9 mouse cellular contexts compared by ENCODE assay signal in the genomic region with DNA sequence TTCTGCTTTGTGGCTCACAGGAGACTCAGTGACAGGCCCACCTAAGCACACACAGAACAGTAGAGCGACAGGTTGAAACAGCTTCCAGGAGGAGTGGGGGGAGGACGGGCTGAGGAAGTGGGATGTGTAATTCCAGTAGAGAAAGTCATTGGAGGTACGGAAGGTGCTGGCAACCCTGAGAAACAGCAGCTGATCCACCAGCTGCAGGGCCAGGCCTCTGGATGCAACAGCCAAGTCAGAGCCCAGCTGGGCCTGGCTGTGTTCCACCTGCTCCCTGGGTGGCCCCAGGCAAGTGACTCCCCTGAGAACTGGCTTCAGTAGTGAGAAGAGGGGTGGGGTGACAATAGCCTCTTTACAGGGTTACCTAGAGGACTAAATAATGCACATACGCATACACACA. TPM values are rescaled to one million over a fixed set of nuclear protein-coding genes. Genes with fewer than 3 reads are reported as not detected.
DNase-seq lines count a peak whose midpoint lies in the region; ATAC-seq lines count a peak whose summit lies in the region.
"Had no signal": no experiment of that assay in that cellular context is flagged by ENCODE, and none has a peak within 500 bp of the region (broad histone marks: within the 10 kb centered on the region; RNA-seq: fewer than 3 reads in every experiment).

No protein-coding gene starts in this region.

- no peaks in the 10 kb centered on the region for H3K36me3 ChIP-seq in midbrain, embryonic 11.5 days (ENCODE audit: control insufficient read depth, insufficient read depth, low read length)

- no peaks in the 10 kb centered on the region for H3K9me3 ChIP-seq in midbrain, embryonic 11.5 days (ENCODE audit: control insufficient read depth, low read length)

- peak; percentile 18 for DNase-seq in embryo, embryonic 11 days
- DNase-seq in embryo, embryonic 9.5 days (ENCODE audit: extremely low spot score), result no peak
- peak; percentile 25 for DNase-seq in ovary, postnatal 36 days (ENCODE audit: low spot score)
- DNase-seq in ovary, adult 18-20 months (ENCODE audit: low spot score), result no peak
- DNase-seq in heart, postnatal 4 days, result peak; percentile 72
- peak; percentile 8 to 29 for DNase-seq in right cerebral cortex, adult 2 months (ENCODE audit: low spot score in 2 of 2)
- no peak for DNase-seq in midbrain, embryonic 11.5 days (ENCODE audit: low spot score, missing footprints)
- no peak for DNase-seq in natural killer cell, adult 2 months (ENCODE audit: low spot score in 2 of 2)

- no peaks in the 10 kb centered on the region for H3K4me1 ChIP-seq in midbrain, embryonic 11.5 days (ENCODE audit: control insufficient read depth, insufficient read depth, low read length)

- 90% methylated on average over 4 of the region's 4 CpGs for WGBS in midbrain, embryonic 11.5 days

- no peak overlapping the region for H3K4me2 ChIP-seq in midbrain, embryonic 11.5 days

- no peak for ATAC-seq in midbrain, embryonic 11.5 days (ENCODE audit: low FRiP score)

- H3K27ac ChIP-seq in midbrain, embryonic 11.5 days (ENCODE audit: low read depth, low read length), result no peak overlapping the region

- no peaks in the 10 kb centered on the region for H3K27me3 ChIP-seq in midbrain, embryonic 11.5 days (ENCODE audit: control insufficient read depth, insufficient read depth, low read length)

- no peak overlapping the region for H3K4me3 ChIP-seq in midbrain, embryonic 11.5 days (ENCODE audit: low read depth, low read length)

- no peak overlapping the region for H3K9ac ChIP-seq in midbrain, embryonic 11.5 days (ENCODE audit: low read length)

RNA-seq across cellular contexts. Expression of a gene that starts 27.8 kb away (rescaled TPM):
- total RNA-seq in heart, postnatal 4 days (2021), result not detected
- polyA plus RNA-seq in midbrain, embryonic 11.5 days (2014; fragmentation: Nextera tagmentation; extraction: Ambion mirVana), result 2.9 and 3.0 TPM in 2 replicates
- polyA plus RNA-seq: C2C12 had no signal

RNA-seq across cellular contexts. Expression of a gene that starts 45.5 kb away (rescaled TPM):
- not detected for total RNA-seq in heart, postnatal 4 days (2021)
- polyA plus RNA-seq in midbrain, embryonic 11.5 days (2014; fragmentation: Nextera tagmentation; extraction: Ambion mirVana), result not detected in 2 replicates
- polyA plus RNA-seq: C2C12 had no signal

RNA-seq across cellular contexts. Expression of a gene that starts 56.7 kb away (rescaled TPM):
- under 1 TPM in 1 of 2 experiments, not detected in 1; 0.14 TPM for total RNA-seq in heart, postnatal 4 days (2021)
- polyA plus RNA-seq in midbrain, embryonic 11.5 days (2014; fragmentation: Nextera tagmentation; extraction: Ambion mirVana), result 6.7 and 7.5 TPM in 2 replicates
- polyA plus RNA-seq: C2C12 had no signal

Comparison
In these comparisons a context has a peak if more than half of its experiments do, and no peak if none do; other contexts are left out.
1. DNase-seq: peak in embryo, embryonic 11 days (single experiment), ovary, postnatal 36 days (single experiment), heart, postnatal 4 days (single experiment) and right cerebral cortex, adult 2 months (2 of 2); none in embryo, embryonic 9.5 days (single experiment), ovary, adult 18-20 months (single experiment), midbrain, embryonic 11.5 days (single experiment) and natural killer cell, adult 2 months (0 of 2).